Mouse (Mus musculus) forebrain, embryonic 14.5 days (tissue): ENCODE data around the gene Map3k12. TPM values are rescaled to one million over a fixed set of nuclear protein-coding genes. Genes with fewer than 3 reads are reported as not detected.

Experiments
- ATAC-seq: fragments of 200-750 bp; cut with Nextera tagmentation; 2 replicates; pipeline ENCODE4 v1.8.0; 2017; ENCODE audit warnings: mild to moderate bottlenecking, moderate library complexity
- DNase-seq: peaks from one replicate; pipeline ENCODE4 v3.0.0-alpha.2; 2015; ENCODE audit warnings: low spot score
- H3K27ac ChIP-seq: fragments of 300-500 bp; sonication (generic); 2 replicates; pipeline ENCODE4 v1.5.1; 2014; ENCODE audit warnings: low read depth, mild to moderate bottlenecking, control low read depth, low read length, moderate library complexity
- H3K27me3 ChIP-seq: fragments of 300-500 bp; sonication (generic); replicated peaks from 2 replicates; pipeline ENCODE4 v1.6.1; 2014; ENCODE audit warnings: low read length, control low read depth, mixed read lengths; ENCODE audit not compliant: control insufficient read depth, insufficient read depth
- H3K36me3 ChIP-seq: fragments of 300-500 bp; sonication (generic); 2 replicates; pipeline ENCODE4 v1.6.1; 2014; ENCODE audit warnings: low read length, control low read depth; ENCODE audit not compliant: control insufficient read depth, insufficient read depth
- H3K4me1 ChIP-seq: fragments of 300-500 bp; sonication (generic); 2 replicates; pipeline ENCODE4 v1.6.1; 2014; ENCODE audit warnings: antibody characterized with exemption, low read length, control low read depth; ENCODE audit not compliant: control insufficient read depth, insufficient read depth
- H3K4me2 ChIP-seq: fragments of 300-500 bp; sonication (generic); 2 replicates; pipeline ENCODE4 v1.6.1; 2014; ENCODE audit warnings: mild to moderate bottlenecking, control low read depth, low read length
- H3K4me3 ChIP-seq: fragments of 300-500 bp; sonication (generic); 2 replicates; pipeline ENCODE4 v1.5.1; 2014; ENCODE audit warnings: low read depth, low read length, control low read depth
- H3K9ac ChIP-seq: fragments of 300-500 bp; sonication (generic); 2 replicates; pipeline ENCODE4 v1.6.1; 2014; ENCODE audit warnings: mild to moderate bottlenecking, low read length, control low read depth, moderate library complexity
- H3K9me3 ChIP-seq: fragments of 300-500 bp; sonication (generic); replicated peaks from 2 replicates; pipeline ENCODE4 v1.6.1; 2016; ENCODE audit warnings: low read length, control low read depth, mixed read lengths; ENCODE audit not compliant: control insufficient read depth
- WGBS: fragments of 180-500 bp; shearing (Covaris S2); extraction: QIAGEN DNeasy Blood & Tissue Kit; methylation state at CpG from one replicate; pipeline ENCODE4 v1.1.7; 2014; 5-methylcytosine and 5-hydroxymethylcytosine counted together
- polyA plus RNA-seq: library from polyadenylated mRNA; unstranded; fragments of >200 nt; fragmentation: Nextera tagmentation; extraction: Ambion mirVana; gene quantifications from 2 replicates; pipeline ENCODE4 v1.2.1, GENCODE M21; 2014

Map3k12 gene
- polyA plus RNA-seq, 1 experiment from 2014 or later, result 28.6 TPM

- H3K27ac ChIP-seq, result no peak overlapping the region
- no peak overlapping the region for H3K4me2 ChIP-seq
- WGBS, result 75% methylated on average over 4 of the region's 4 CpGs
- H3K27me3 ChIP-seq, result no peaks in the 10 kb centered on the region
- DNase-seq (no peak), ATAC-seq (no peak)
- 0 out of 2 replicates have a peak, but pooled peaks cover 2% of the 10 kb centered on the region for H3K36me3 ChIP-seq
- no peak overlapping the region for H3K9ac ChIP-seq
- no peaks in the 10 kb centered on the region for H3K9me3 ChIP-seq
- no peak overlapping the region for H3K4me3 ChIP-seq
- H3K4me1 ChIP-seq, result peaks cover 2% of the 10 kb centered on the region; the same call in 1 of the 2 replicates
Measured at GRCm38 (mm10) chr15:102460971-102461370, 55.9 kb downstream of the Map3k12 start.

DNA sequence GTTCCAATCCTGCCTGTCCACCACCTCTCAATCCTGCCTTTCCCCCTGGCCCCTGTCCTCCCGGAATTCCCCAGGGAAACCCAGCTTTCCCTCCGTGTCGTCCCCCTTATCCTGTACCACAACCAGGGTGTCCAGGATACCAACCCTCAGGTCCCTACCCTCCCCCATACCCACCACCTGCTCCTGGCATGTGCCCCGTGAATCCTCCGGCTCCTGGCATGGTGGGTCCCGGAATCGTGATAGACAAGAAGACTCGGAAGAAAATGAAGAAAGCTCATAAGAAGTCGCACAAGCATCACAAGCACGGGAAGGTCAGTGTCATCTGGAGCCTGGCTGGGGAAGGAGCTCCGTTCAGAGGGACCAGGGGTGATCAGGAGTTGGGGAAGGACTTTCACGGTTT lies 56.5 kb downstream of the Map3k12 start:
- no peak overlapping the region for H3K9ac ChIP-seq
- H3K4me2 ChIP-seq, result no peak overlapping the region
- no peaks in the 10 kb centered on the region for H3K27me3 ChIP-seq
- H3K27ac ChIP-seq, result no peak overlapping the region
- H3K36me3 ChIP-seq, result 0 out of 2 replicates have a peak, but pooled peaks cover 2% of the 10 kb centered on the region
- 85% methylated on average over 12 of the region's 12 CpGs for WGBS
- H3K4me1 ChIP-seq, result peaks cover 2% of the 10 kb centered on the region; the same call in 1 of the 2 replicates
- ATAC-seq (no peak), DNase-seq (no peak)
- no peaks in the 10 kb centered on the region for H3K9me3 ChIP-seq
- H3K4me3 ChIP-seq, result no peak overlapping the region

- Histone ChIP-seq H3K36me3 (0 out of 2 replicates have a peak, but pooled peaks cover 2% of the 10 kb centered on the region), H3K4me2 (peak overlapping the region; percentile 63), H3K4me1 (peaks cover 2% of the 10 kb centered on the region; the same call in 1 of the 2 replicates), H3K4me3 (peak overlapping the region; percentile 41; the same call in 1 of the 2 replicates), H3K9ac (no peak overlapping the region), H3K27me3 (no peaks in the 10 kb centered on the region), H3K27ac (no peak overlapping the region), H3K9me3 (no peaks in the 10 kb centered on the region)
- DNase-seq, result no peak
- no peak for ATAC-seq
- 71% methylated on average over 5 of the region's 5 CpGs for WGBS
Measured at GRCm38 (mm10) chr15:102459847-102460246, 57.0 kb downstream of the Map3k12 start.

DNA sequence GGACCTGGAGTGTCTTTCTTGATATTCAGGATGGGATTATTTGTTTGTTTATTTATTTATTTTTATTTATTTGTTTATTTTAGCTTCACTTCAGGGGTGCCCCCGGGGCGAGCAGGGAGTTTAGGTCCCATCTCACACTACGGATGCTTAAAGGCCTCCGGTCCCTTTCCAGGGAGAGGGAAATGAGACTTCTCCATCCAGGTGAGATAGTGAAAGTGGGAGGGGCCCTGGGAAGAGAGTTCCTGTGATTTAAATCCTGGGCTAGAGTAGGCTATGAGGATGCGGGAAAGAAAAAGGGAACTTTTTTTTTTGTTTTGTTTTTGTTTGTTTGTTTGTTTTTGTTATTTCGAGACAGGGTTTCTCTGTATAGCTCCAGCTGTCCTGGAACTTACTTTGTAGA lies 57.5 kb downstream of the Map3k12 start:
- Histone ChIP-seq H3K27me3 (no peaks in the 10 kb centered on the region), H3K36me3 (0 out of 2 replicates have a peak, but pooled peaks cover 2% of the 10 kb centered on the region), H3K4me3 (peak overlapping the region; percentile 41), H3K9me3 (no peaks in the 10 kb centered on the region), H3K27ac (no peak overlapping the region), H3K4me1 (peaks cover 2% of the 10 kb centered on the region; the same call in 1 of the 2 replicates), H3K4me2 (peak overlapping the region; percentile 63), H3K9ac (peak overlapping the region; percentile 61)
- WGBS, result 31% methylated on average over 6 of the region's 6 CpGs
- no peak for DNase-seq
- ATAC-seq, result peak; percentile 24; the same call in 1 of the 2 replicates

DNA sequence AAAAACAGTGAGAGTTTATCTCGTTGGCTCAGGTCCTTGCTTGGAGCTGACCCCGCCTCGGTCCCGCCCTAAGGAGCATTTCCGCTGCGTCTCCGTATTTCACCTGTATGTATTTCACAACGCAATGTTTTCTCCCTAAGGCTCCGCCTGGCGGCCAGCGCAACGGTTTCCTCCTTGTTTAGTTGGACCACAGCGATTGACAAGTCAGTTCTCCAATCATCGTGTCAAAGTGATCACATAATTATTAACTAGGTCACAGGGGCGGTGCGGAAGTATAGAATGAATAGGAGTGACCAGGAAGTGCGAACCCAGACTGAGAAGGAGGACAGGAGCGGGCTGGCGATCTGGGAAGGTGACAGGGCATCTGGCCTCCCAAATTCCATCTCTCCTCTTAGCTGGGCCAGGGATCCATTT lies 58.0 kb downstream of the Map3k12 start, which contains the start of gene Prr13:
Prr13 (plus strand) TSS at position 125 of the 414 bp plus-strand sequence.
- Histone ChIP-seq H3K9me3 (no peaks in the 10 kb centered on the region), H3K27ac (no peak within 1 kb of the TSS), H3K4me3 (peak within 1 kb of the TSS; percentile 41), H3K4me2 (peak within 1 kb of the TSS; percentile 63), H3K36me3 (0 out of 2 replicates have a peak, but pooled peaks cover 2% of the 10 kb centered on the region), H3K27me3 (no peaks in the 10 kb centered on the region), H3K9ac (peak within 1 kb of the TSS; percentile 61), H3K4me1 (peaks cover 2% of the 10 kb centered on the region; the same call in 1 of the 2 replicates)
- DNase-seq (peak; percentile 97), ATAC-seq (peak; percentile 89)
- WGBS, result under 1% methylated on average over 19 of the region's 19 CpGs

DNA sequence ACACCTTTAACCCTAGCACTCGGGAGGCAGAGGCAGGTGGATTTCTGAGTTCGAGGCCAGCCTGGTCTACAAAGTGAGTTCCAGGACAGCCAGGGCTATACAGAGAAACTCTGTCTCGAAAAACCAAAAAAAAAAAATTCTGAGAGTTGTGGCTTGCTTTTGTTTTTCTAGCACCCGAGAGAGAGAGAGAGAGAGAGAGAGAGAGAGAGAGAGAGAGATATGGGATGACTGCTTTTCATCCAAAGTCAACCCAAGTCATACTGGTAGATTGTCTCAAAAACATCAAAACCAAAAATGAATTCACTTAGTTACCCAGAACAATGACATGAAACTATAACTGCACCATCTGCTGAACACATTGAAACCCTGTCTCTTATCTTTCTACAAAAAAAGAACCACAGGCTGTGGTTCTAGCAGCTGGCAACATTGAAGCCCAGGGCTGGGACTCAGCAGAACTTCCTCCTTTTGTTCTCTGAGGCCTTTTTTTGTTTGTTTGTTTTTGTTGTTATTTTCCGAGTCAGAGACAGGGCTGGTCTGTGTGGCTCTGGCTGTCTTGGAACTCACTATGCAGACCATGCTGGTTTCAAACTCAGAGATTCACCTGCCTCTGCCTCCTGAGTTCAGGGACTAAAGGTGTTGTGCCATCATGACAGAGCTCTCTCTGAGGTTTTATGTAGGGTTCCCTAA lies 58.7 kb downstream of the Map3k12 start:
- H3K27ac ChIP-seq, result no peak overlapping the region
- DNase-seq, result no peak
- H3K9ac ChIP-seq, result peak overlapping the region; percentile 61; the same call in 1 of the 2 replicates
- H3K36me3 ChIP-seq, result 0 out of 2 replicates have a peak, but pooled peaks cover 2% of the 10 kb centered on the region
- 86% methylated on average over 5 of the region's 5 CpGs for WGBS
- no peaks in the 10 kb centered on the region for H3K9me3 ChIP-seq
- peak overlapping the region; percentile 41 for H3K4me3 ChIP-seq
- H3K27me3 ChIP-seq, result no peaks in the 10 kb centered on the region
- peaks cover 2% of the 10 kb centered on the region; the same call in 1 of the 2 replicates for H3K4me1 ChIP-seq
- no peak; the same call in 1 of the 2 replicates for ATAC-seq
- H3K4me2 ChIP-seq, result peak overlapping the region; percentile 63

GRCm38 (mm10) chr15:102455993-102456392 lies 60.9 kb downstream of the Map3k12 start:
- no peak overlapping the region for H3K4me2 ChIP-seq
- peaks cover 2% of the 10 kb centered on the region; the same call in 1 of the 2 replicates for H3K4me1 ChIP-seq
- H3K27ac ChIP-seq, result no peak overlapping the region
- ATAC-seq, result no peak
- no peak overlapping the region for H3K9ac ChIP-seq
- H3K27me3 ChIP-seq, result no peaks in the 10 kb centered on the region
- no peak for DNase-seq
- no peak overlapping the region for H3K4me3 ChIP-seq
- H3K36me3 ChIP-seq, result no peaks in the 10 kb centered on the region
- WGBS, result 38% methylated on average over 6 of the region's 6 CpGs
- H3K9me3 ChIP-seq, result no peaks in the 10 kb centered on the region

DNA sequence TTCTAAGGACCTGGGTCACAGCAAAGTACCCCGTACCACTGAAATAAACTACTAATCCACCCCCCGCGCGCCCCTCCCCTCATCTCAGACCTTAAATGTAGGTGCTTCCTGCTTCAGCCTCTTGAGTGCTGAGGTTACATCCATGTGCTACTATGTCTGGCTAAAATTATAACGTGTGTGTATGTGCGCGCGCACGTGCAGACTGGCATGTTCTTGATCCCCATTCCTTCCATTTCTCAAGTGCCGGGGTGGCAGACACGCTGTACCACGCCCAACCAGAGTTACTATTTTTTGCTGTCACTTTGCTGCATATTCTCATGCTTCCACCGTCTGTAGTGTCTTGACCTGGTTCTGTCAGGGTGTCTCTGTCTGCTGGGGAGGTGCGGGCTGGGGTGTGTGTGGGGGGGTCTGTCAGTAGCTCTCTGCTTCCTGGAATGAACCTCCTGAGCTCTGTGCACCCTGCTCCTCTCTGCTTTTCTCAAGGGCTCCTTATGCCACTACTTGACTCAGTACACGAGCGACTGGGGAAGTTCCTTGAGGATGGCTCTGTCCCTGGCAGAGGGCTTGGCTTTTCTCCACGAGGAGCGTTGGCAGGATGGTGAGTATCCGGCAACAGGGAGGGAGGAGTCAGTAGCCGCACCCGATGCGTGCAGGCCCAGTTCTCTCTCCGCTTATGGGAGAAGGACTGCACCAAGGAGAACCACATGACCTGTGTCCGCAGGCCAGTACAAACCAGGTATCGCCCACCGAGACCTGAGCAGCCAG lies 65.0 kb downstream of the Map3k12 start:
- Histone ChIP-seq H3K9ac (no peak overlapping the region), H3K27me3 (no peaks in the 10 kb centered on the region), H3K9me3 (no peaks in the 10 kb centered on the region), H3K4me2 (no peak overlapping the region), H3K27ac (no peak overlapping the region), H3K36me3 (no peaks in the 10 kb centered on the region), H3K4me1 (no peaks in the 10 kb centered on the region), H3K4me3 (no peak overlapping the region)
- no peak for DNase-seq
- WGBS, result 86% methylated on average over 26 of the region's 26 CpGs
- no peak for ATAC-seq
